Mouse (Mus musculus) neural tube, embryonic 15.5 days (tissue): ENCODE results near the gene Hmg20b. TPM values are rescaled to one million over a fixed set of nuclear protein-coding genes. Genes with fewer than 3 reads are reported as not detected.

Experiments
- ATAC-seq: fragments of 200-750 bp; cut with Nextera tagmentation; 2 replicates; pipeline ENCODE4 v1.8.0; 2017; ENCODE audit warnings: mild to moderate bottlenecking, moderate TSS enrichment, moderate library complexity; ENCODE audit not compliant: low FRiP score
- H3K27ac ChIP-seq: fragments of 300-500 bp; sonication (generic); replicated peaks from 2 replicates; pipeline ENCODE4 v1.5.1; 2015; ENCODE audit warnings: mild to moderate bottlenecking, inconsistent platforms
- H3K27me3 ChIP-seq: fragments of 300-500 bp; sonication (generic); replicated peaks from 2 replicates; pipeline ENCODE4 v1.6.1; 2015; ENCODE audit warnings: inconsistent platforms
- H3K36me3 ChIP-seq: fragments of 300-500 bp; sonication (generic); 2 replicates; pipeline ENCODE4 v1.6.1; 2015; ENCODE audit warnings: inconsistent platforms
- H3K4me1 ChIP-seq: fragments of 300-500 bp; sonication (generic); 2 replicates; pipeline ENCODE4 v1.6.1; 2015; ENCODE audit warnings: inconsistent platforms
- H3K4me2 ChIP-seq: fragments of 300-500 bp; sonication (generic); 2 replicates; pipeline ENCODE4 v1.6.1; 2015; ENCODE audit warnings: inconsistent platforms, mild to moderate bottlenecking, moderate library complexity
- H3K4me3 ChIP-seq: fragments of 300-500 bp; sonication (generic); replicated peaks from 2 replicates; pipeline ENCODE4 v1.5.1; 2015; ENCODE audit warnings: mild to moderate bottlenecking, inconsistent platforms
- H3K9ac ChIP-seq: fragments of 300-500 bp; sonication (generic); replicated peaks from 2 replicates; pipeline ENCODE4 v1.6.1; 2015; ENCODE audit warnings: mild to moderate bottlenecking, inconsistent platforms
- H3K9me3 ChIP-seq: fragments of 300-500 bp; sonication (generic); replicated peaks from 2 replicates; pipeline ENCODE4 v1.6.1; 2016; ENCODE audit warnings: inconsistent platforms
- WGBS: fragments of 180-500 bp; shearing (Covaris S2); methylation state at CpG from one replicate; pipeline ENCODE4 v1.1.7; 2015; ENCODE audit warnings: mixed read lengths; 5-methylcytosine and 5-hydroxymethylcytosine counted together
- polyA plus RNA-seq: library from polyadenylated mRNA; unstranded; fragments of >200 nt; fragmentation: Nextera tagmentation; extraction: Ambion mirVana; gene quantifications from 2 replicates; pipeline ENCODE4 v1.2.1, GENCODE M21; 2015

Hmg20b gene
- polyA plus RNA-seq, 1 experiment from 2014 or later: 31.0 TPM

DNA sequence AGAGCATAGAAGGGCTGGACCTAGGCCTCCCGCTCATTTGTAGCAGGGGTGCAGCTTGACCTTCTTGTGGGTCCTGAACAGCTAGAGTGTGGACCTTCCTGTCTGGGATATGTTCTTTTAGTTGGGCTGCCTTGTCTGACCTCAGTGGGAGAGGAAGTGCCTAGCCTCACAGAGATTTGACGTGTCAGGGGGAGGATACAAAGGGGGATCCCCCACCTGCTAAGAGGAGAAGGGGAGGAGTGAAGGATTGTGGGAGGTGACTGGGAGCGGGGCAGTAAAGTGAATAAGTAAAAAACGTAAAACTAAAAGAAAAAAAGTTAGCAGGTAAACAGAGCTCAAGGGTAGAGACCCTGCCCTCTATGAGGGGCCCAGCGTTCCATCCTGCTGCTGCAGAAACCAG lies 40.7 kb downstream of the Hmg20b start:
- WGBS: 84% methylated on average over 5 of the region's 5 CpGs
- H3K27ac ChIP-seq: no peak overlapping the region
- no peak overlapping the region for H3K4me3 ChIP-seq
- no peaks in the 10 kb centered on the region for H3K4me1 ChIP-seq
- H3K27me3 ChIP-seq: no peaks in the 10 kb centered on the region
- no peak overlapping the region for H3K9ac ChIP-seq
- H3K4me2 ChIP-seq: no peak overlapping the region
- H3K36me3 ChIP-seq: peaks cover 89% of the 10 kb centered on the region
- H3K9me3 ChIP-seq: no peaks in the 10 kb centered on the region
- no peak for ATAC-seq

DNA sequence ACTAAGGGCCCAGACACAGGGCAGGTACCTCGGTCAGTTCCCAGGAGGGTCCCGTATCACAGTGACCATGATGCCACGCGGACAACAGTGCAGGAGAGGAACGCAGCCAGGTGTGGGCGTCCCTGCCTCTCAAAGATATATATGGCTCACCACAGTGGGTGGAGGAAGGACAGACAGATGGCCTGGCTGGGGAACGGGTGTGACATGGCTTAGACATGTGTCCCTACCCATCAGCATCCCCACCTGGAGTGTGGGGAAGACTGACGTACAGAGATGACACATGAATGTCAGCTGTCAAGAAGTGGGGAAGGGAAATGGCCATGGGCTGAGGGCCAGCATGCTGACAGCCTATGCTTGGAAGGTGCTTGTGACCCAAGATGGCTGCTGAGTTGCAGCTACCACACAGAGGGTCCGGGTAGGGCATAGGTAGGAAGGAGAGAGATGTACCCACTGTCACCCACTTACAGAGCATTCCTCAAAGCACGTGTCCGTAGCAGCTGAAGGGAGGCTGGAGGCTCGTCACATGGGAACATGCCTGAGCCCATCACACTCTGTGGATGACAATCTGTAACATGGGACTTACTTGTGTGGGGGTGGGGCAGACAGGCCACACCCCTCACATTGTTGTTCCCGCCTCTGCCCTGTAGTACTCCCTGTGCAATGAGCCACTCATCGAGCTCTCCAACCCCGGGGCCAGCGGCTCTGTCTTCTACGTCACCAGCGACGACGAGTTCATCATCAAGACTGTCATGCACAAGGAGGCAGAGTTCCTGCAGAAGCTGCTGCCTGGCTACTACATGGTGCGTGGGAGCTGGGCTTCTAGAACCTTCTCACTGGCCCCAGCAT lies 43.2 kb downstream of the Hmg20b start:
- Histone ChIP-seq H3K36me3 (peaks cover 65% of the 10 kb centered on the region), H3K9me3 (no peaks in the 10 kb centered on the region), H3K27me3 (no peaks in the 10 kb centered on the region), H3K4me1 (peaks cover 24% of the 10 kb centered on the region), H3K27ac (no peak overlapping the region), H3K4me3 (no peak overlapping the region), H3K4me2 (no peak overlapping the region), H3K9ac (no peak overlapping the region)
- WGBS: 95% methylated on average over 21 of the region's 21 CpGs
- ATAC-seq: no peak

DNA sequence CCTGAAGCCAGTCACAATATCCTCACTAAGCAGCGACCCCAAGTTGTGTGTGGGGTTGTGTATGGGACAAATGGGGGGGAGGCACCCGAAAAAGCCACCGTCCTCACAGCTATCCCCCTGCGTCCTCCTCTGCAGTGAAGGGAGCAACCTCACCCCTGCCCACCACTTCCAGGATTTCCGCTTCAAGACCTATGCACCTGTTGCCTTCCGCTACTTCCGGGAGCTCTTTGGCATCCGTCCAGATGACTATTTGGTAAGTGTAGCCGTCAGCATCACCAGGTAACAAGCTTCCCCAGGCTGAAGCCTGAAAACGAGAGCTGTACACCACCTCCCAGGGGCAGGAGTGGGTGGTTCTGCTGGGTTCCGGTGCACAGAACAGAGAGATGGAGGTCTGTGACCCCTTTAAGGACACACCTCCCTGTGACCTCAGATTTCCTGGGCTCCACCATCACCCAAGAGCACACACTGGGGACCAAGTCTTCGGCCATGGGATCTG lies 44.1 kb downstream of the Hmg20b start:
- H3K36me3 ChIP-seq: peaks cover 57% of the 10 kb centered on the region
- no peaks in the 10 kb centered on the region for H3K9me3 ChIP-seq
- H3K4me2 ChIP-seq: no peak overlapping the region
- no peak overlapping the region for H3K27ac ChIP-seq
- no peak for ATAC-seq
- H3K4me3 ChIP-seq: no peak overlapping the region
- H3K9ac ChIP-seq: no peak overlapping the region
- WGBS: 90% methylated on average over 12 of the region's 12 CpGs
- peaks cover 26% of the 10 kb centered on the region for H3K4me1 ChIP-seq
- H3K27me3 ChIP-seq: no peaks in the 10 kb centered on the region

GRCm38 (mm10) chr10:81305663-81306062 lies 44.6 kb downstream of the Hmg20b start:
- H3K27ac ChIP-seq: no peak overlapping the region
- peaks cover 30% of the 10 kb centered on the region for H3K4me1 ChIP-seq
- H3K4me2 ChIP-seq: no peak overlapping the region
- no peak overlapping the region for H3K9ac ChIP-seq
- ATAC-seq: no peak
- no peak overlapping the region for H3K4me3 ChIP-seq
- no peaks in the 10 kb centered on the region for H3K9me3 ChIP-seq
- WGBS: 93% methylated on average over 14 of the region's 14 CpGs
- H3K36me3 ChIP-seq: peaks cover 51% of the 10 kb centered on the region
- no peaks in the 10 kb centered on the region for H3K27me3 ChIP-seq

DNA sequence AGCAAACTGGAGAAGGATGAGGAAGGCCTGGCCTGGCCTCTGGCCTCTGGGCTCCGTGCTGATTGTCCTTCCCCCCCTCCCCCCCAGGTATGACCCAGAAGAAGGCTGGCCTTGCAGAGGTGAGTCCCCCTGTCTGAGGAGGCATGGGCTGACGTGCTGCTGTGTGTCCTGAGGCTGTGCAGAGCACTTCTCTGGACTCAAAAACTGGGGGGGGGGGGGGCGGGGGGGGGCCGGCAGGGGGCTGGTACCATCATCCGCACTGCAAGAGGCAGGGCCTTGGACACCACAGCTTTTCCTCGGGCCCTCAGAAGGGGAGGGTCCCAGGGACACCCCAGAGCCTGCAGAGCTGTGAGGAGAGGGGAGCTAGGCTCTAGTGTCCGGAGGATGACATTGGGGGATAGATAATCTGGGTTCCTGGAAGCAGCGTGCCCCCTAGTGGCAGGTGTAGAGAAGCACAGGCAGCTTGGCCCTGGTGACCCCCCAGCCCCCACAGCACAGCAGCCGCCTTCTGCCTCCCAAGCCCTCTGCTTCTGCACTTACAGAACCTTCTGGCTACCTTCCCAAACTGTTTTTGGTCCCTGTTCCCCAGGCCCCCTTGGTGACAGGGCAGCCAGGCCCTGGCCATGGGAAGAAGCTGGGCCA lies 45.6 kb downstream of the Hmg20b start:
- Histone ChIP-seq H3K4me2 (no peak overlapping the region), H3K9ac (no peak overlapping the region), H3K9me3 (no peaks in the 10 kb centered on the region), H3K36me3 (peaks cover 42% of the 10 kb centered on the region), H3K27ac (no peak overlapping the region), H3K4me3 (no peak overlapping the region), H3K4me1 (peaks cover 37% of the 10 kb centered on the region), H3K27me3 (no peaks in the 10 kb centered on the region)
- WGBS: 29% methylated on average over 8 of the region's 9 CpGs
- ATAC-seq: no peak

- no peak overlapping the region for H3K27ac ChIP-seq
- H3K9ac ChIP-seq: no peak overlapping the region
- H3K9me3 ChIP-seq: no peaks in the 10 kb centered on the region
- no peaks in the 10 kb centered on the region for H3K27me3 ChIP-seq
- H3K36me3 ChIP-seq: peaks cover 32% of the 10 kb centered on the region
- no peak overlapping the region for H3K4me2 ChIP-seq
- WGBS: 81% methylated on average over 7 of the region's 7 CpGs
- no peak for ATAC-seq
- no peak overlapping the region for H3K4me3 ChIP-seq
- H3K4me1 ChIP-seq: peaks cover 37% of the 10 kb centered on the region
These were observed 46.5 kb downstream of the Hmg20b start for GRCm38 (mm10) chr10:81303761-81304160.

DNA sequence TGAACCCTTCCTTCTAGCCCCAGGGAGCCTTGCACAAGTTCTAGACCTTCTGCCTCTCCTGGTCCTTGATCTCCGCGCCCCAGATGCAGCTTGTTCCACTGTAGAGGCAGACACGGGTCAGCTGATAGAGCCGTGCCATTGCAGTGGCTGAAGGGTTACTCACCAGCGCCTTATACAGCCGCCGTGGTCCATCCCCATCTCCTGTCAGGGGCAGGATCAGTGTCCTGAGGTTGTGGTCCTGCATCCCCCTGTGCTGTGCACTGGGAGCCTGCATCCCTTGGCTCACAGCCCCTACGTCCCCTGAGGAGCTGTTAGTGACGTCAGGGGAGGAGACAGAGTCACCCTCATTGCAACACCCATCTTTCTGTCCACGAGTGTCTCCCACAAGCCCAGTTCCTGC lies 47.0 kb downstream of the Hmg20b start:
- Histone ChIP-seq H3K4me1 (peaks cover 37% of the 10 kb centered on the region), H3K9me3 (no peaks in the 10 kb centered on the region), H3K36me3 (peaks cover 28% of the 10 kb centered on the region), H3K4me3 (no peak overlapping the region), H3K27ac (no peak overlapping the region), H3K9ac (no peak overlapping the region), H3K4me2 (no peak overlapping the region), H3K27me3 (no peaks in the 10 kb centered on the region)
- ATAC-seq: no peak
- 75% methylated on average over 10 of the region's 10 CpGs for WGBS

GRCm38 (mm10) chr10:81302781-81303218 lies 47.5 kb downstream of the Hmg20b start:
- Histone ChIP-seq H3K27me3 (no peaks in the 10 kb centered on the region), H3K4me1 (peaks cover 37% of the 10 kb centered on the region), H3K27ac (no peak overlapping the region), H3K4me2 (no peak overlapping the region), H3K9ac (no peak overlapping the region), H3K9me3 (no peaks in the 10 kb centered on the region), H3K4me3 (no peak overlapping the region), H3K36me3 (peaks cover 23% of the 10 kb centered on the region)
- ATAC-seq: no peak
- whole genome bisulfite sequencing: 71% methylated on average over 14 of the region's 14 CpGs

GRCm38 (mm10) chr10:81302288-81302687 lies 48.0 kb downstream of the Hmg20b start:
- Histone ChIP-seq H3K27me3 (no peaks in the 10 kb centered on the region), H3K36me3 (peaks cover 18% of the 10 kb centered on the region), H3K9ac (no peak overlapping the region), H3K27ac (no peak overlapping the region), H3K4me1 (peaks cover 42% of the 10 kb centered on the region), H3K4me2 (no peak overlapping the region), H3K9me3 (no peaks in the 10 kb centered on the region), H3K4me3 (no peak overlapping the region)
- ATAC-seq: no peak
- 52% methylated on average over 4 of the region's 4 CpGs for WGBS

DNA sequence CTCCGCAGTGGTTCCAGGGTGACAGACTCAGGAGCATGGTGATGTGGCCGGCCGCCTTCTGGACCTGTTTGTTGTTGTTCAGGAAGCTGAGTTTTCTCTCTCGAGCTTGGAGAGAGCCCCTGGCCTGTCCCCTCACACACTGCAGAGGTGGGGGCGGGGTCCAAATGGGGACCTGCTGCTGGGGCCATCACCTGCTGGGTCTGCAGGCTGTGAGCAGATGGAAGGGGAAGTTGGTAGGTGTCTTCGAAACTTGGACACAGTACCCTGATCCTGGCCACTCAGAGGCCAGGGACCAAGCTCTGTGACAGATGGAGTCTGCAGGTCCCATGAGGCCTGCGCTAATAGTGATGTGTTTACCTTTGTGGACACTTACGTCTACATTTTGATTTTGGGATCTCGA lies 49.0 kb downstream of the Hmg20b start:
- H3K4me3 ChIP-seq: no peak overlapping the region
- no peaks in the 10 kb centered on the region for H3K9me3 ChIP-seq
- no peak for ATAC-seq
- no peak overlapping the region for H3K4me2 ChIP-seq
- peaks cover 43% of the 10 kb centered on the region for H3K4me1 ChIP-seq
- no peaks in the 10 kb centered on the region for H3K27me3 ChIP-seq
- no peak overlapping the region for H3K27ac ChIP-seq
- peaks cover 8% of the 10 kb centered on the region for H3K36me3 ChIP-seq
- no peak overlapping the region for H3K9ac ChIP-seq
- WGBS: 81% methylated on average over 9 of the region's 9 CpGs

GRCm38 (mm10) chr10:81300352-81300907 lies 49.9 kb downstream of the Hmg20b start:
- Histone ChIP-seq H3K27ac (no peak overlapping the region), H3K4me3 (no peak overlapping the region), H3K27me3 (no peaks in the 10 kb centered on the region), H3K4me2 (no peak overlapping the region), H3K36me3 (no peaks in the 10 kb centered on the region), H3K4me1 (peaks cover 52% of the 10 kb centered on the region), H3K9ac (no peak overlapping the region), H3K9me3 (no peaks in the 10 kb centered on the region)
- ATAC-seq: no peak
- WGBS: 81% methylated on average over 9 of the region's 9 CpGs
